Mouse (Mus musculus) heart, embryonic 14.5 days (tissue): ENCODE measurements around the gene Ldlrad3. TPM values are rescaled to one million over a fixed set of nuclear protein-coding genes. Genes with fewer than 3 reads are reported as not detected.

Experiments used
- ATAC-seq: fragments of 200-750 bp; cut with Nextera tagmentation; 2 replicates; pipeline ENCODE4 v1.8.0; 2017; ENCODE audit warnings: low read depth, moderate TSS enrichment; ENCODE audit not compliant: insufficient number of reproducible peaks, insufficient read depth, low FRiP score
- H3K27ac ChIP-seq, 2 experiments: fragments of 200-500 bp in 1 of 2; fragments of 300-500 bp in 1 of 2; sonication (generic) in 1 of 2; replicated peaks in 1 of 2; 2 replicates each; pipeline ENCODE4 v1.5.1; 2012 to 2014; ENCODE audit warnings: low read depth in 2 of 2, low read length in 2 of 2, control low read depth in 1 of 2, mild to moderate bottlenecking in 1 of 2, mixed read lengths in 1 of 2; ENCODE audit not compliant: control insufficient read depth in 1 of 2, insufficient read depth in 1 of 2
- H3K27me3 ChIP-seq: fragments of 300-500 bp; sonication (generic); 2 replicates; pipeline ENCODE4 v1.6.1; 2014; ENCODE audit warnings: mild to moderate bottlenecking, low read length, control low read depth; ENCODE audit not compliant: control insufficient read depth, insufficient read depth
- H3K36me3 ChIP-seq: fragments of 300-500 bp; sonication (generic); 2 replicates; pipeline ENCODE4 v1.6.1; 2014; ENCODE audit warnings: mild to moderate bottlenecking, control low read depth, low read length, mixed read lengths; ENCODE audit not compliant: control insufficient read depth, insufficient read depth
- H3K4me1 ChIP-seq, 2 experiments: fragments of 200-500 bp in 1 of 2; fragments of 300-500 bp in 1 of 2; sonication (generic) in 1 of 2; 2 replicates each; pipeline ENCODE4 v1.6.1; 2012 to 2014; ENCODE audit warnings: low read length in 2 of 2, control low read depth in 1 of 2, mixed read lengths in 1 of 2; ENCODE audit not compliant: control insufficient read depth in 2 of 2, insufficient read depth in 2 of 2
- H3K4me2 ChIP-seq: fragments of 300-500 bp; sonication (generic); 2 replicates; pipeline ENCODE4 v1.6.1; 2014; ENCODE audit warnings: mild to moderate bottlenecking, low read length
- H3K4me3 ChIP-seq, 2 experiments: fragments of 200-500 bp in 1 of 2; fragments of 300-500 bp in 1 of 2; sonication (generic) in 1 of 2; 2 replicates each; pipeline ENCODE4 v1.5.1; 2012 to 2014; ENCODE audit warnings: low read length in 2 of 2, mild to moderate bottlenecking in 2 of 2, control low read depth in 1 of 2, low read depth in 1 of 2, moderate library complexity in 1 of 2; ENCODE audit not compliant: control insufficient read depth in 1 of 2, insufficient read depth in 1 of 2
- H3K9ac ChIP-seq: fragments of 300-500 bp; sonication (generic); 2 replicates; pipeline ENCODE4 v1.6.1; 2014; ENCODE audit warnings: mild to moderate bottlenecking, low read length
- H3K9me3 ChIP-seq: fragments of 300-500 bp; sonication (generic); 2 replicates; pipeline ENCODE4 v1.6.1; 2016; ENCODE audit warnings: low read length, control low read depth; ENCODE audit not compliant: control insufficient read depth
- WGBS: fragments of 180-500 bp; shearing (Covaris S2); extraction: QIAGEN DNeasy Blood & Tissue Kit; methylation state at CpG from one replicate; pipeline ENCODE4 v1.1.7; 2014; 5-methylcytosine and 5-hydroxymethylcytosine counted together
- polyA plus RNA-seq: library from polyadenylated mRNA; unstranded; fragments of >200 nt; fragmentation: Nextera tagmentation; extraction: Ambion mirVana; gene quantifications from 2 replicates; pipeline ENCODE4 v1.2.1, GENCODE M21; 2014

Gene Ldlrad3
- polyA plus RNA-seq, 1 experiment from 2014 or later: 13.7 TPM

DNA sequence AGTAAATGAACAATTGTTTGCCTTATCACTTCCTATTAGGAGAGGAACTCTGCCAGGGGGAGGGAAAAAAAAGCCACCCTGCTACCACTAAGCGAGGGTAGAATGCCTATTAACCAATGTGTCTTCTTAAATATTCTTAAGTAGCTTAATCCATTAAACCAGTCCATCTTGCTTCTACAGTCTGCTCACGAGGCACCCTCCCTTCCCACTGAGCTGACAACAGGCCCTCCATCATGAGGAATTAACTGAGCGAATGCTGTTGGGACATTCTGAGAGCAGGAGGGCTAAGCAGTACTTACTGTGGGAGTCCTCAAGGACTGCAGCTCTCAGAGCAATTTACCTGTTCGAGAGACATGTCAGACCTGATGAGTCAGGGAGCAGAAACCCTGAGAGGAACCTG is 61.1 kb downstream of the Ldlrad3 start:
- Histone ChIP-seq H3K4me2 (no peak overlapping the region), H3K27ac (no peak overlapping the region), H3K9ac (no peak overlapping the region), H3K4me3 (no peak overlapping the region), H3K4me1 (peaks cover 16 to 21% of the 10 kb centered on the region in 2 experiments), H3K36me3 (no peaks in the 10 kb centered on the region), H3K27me3 (no peaks in the 10 kb centered on the region), H3K9me3 (no peaks in the 10 kb centered on the region)
- WGBS: 61% methylated on average over 4 of the region's 4 CpGs
- no peak for ATAC-seq

DNA sequence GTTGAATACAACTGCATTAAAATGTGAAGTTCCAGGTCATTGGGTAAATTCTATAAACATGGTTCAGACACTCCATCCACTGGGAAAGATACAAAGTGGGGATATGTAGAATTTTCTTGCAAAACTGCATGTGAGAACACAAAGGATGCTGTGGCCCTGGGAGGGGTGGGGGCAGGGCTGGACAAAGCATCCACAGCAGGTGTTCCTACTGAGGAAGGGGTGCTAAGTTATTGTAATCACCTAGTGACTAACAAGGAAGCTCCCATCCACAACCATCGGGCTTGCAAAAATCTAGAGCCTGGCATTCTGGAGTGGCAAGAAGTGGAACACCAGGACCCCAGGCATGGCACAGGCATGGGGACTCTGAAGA is 64.1 kb downstream of the Ldlrad3 start:
- H3K9me3 ChIP-seq: no peaks in the 10 kb centered on the region
- no peak overlapping the region for H3K27ac ChIP-seq
- no peaks in the 10 kb centered on the region for H3K36me3 ChIP-seq
- H3K4me1 ChIP-seq: peaks cover 17 to 19% of the 10 kb centered on the region in 2 experiments
- no peak overlapping the region for H3K9ac ChIP-seq
- WGBS: 56% methylated on average over 1 of the region's 1 CpGs
- no peak overlapping the region for H3K4me3 ChIP-seq
- no peak overlapping the region for H3K4me2 ChIP-seq
- no peak for ATAC-seq
- no peaks in the 10 kb centered on the region for H3K27me3 ChIP-seq

DNA sequence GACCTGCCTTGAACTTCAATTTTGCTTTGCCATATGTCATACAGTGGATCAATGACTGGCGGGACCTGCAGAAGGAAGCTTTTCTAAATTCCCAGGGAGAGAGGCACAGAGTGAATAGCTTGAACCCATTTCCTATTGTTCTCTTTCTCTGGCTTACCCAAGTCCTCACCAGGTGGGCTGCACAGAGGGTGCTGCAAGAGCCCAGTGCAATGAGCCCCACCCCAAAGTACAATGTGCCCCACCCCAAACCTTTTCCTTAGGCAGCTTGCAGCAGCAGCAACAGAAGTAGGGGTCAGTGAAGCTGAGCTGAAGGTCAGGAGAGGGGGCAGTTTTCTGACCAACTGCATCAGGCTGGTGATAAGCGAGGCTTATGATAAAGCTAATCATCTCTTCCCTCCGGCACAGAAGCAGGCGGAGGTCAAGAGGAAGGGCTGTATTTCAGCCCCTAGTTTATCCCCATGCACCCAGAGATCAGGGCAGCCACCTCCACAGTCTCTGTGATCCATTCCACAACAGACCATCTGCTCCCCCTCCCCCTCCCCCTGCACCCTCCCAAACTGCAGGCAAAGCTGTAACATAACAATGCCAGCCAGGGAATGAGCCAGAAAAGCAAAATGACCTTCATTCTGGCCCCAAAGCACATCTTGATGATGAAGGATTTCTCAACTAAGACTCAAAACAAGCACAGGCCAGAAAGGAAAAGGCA is 64.6 kb downstream of the Ldlrad3 start:
- H3K4me3 ChIP-seq: no peak overlapping the region
- H3K9ac ChIP-seq: no peak overlapping the region
- H3K36me3 ChIP-seq: no peaks in the 10 kb centered on the region
- ATAC-seq: no peak
- H3K9me3 ChIP-seq: no peaks in the 10 kb centered on the region
- H3K4me2 ChIP-seq: no peak overlapping the region
- 45% methylated on average over 4 of the region's 4 CpGs for WGBS
- no peak overlapping the region for H3K27ac ChIP-seq
- H3K4me1 ChIP-seq: peaks cover 16 to 24% of the 10 kb centered on the region in 2 experiments; a peak in 3 of 4 replicates
- no peaks in the 10 kb centered on the region for H3K27me3 ChIP-seq

DNA sequence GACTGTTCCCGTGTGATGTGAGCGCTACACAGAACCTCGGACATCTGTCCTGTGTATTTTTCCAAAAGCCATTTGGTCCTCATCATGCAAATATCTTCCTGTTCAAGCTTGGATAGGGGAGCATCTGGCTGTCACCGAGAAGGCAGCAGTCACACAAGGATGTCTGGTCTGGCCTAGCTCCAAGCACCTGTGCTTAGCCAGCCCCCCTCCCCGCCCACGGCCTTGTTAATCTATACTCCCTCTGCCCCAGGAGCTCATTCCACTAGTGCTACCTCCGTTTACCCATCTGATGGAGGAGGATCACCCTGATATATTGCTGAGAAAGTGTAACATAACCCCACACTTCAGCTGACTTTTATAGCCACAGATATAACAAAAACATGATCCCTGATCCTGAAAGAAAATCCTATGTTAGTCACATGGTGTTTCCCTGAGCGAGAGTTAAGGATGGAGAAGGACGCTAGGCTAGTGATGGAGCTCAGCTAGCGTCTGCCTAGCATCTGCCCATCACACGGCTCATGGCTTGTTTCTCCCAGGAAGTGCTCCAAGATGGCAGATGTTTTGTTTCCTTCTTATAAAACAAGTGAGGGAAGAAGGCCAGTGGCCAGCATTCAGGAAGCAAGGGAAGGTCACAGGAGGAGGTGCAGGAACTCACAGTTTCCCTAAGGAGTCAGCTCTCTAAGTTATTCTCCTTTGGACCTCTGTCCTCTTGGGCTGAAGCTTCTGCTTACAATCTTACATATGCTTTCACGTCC is 66.3 kb downstream of the Ldlrad3 start:
- 69% methylated on average over 12 of the region's 12 CpGs for WGBS
- Histone ChIP-seq H3K4me1 (peaks cover 18 to 25% of the 10 kb centered on the region in 2 experiments), H3K27ac (no peak overlapping the region), H3K9me3 (no peaks in the 10 kb centered on the region), H3K27me3 (no peaks in the 10 kb centered on the region), H3K4me2 (no peak overlapping the region), H3K4me3 (no peak overlapping the region), H3K9ac (no peak overlapping the region), H3K36me3 (no peaks in the 10 kb centered on the region)
- no peak for ATAC-seq

DNA sequence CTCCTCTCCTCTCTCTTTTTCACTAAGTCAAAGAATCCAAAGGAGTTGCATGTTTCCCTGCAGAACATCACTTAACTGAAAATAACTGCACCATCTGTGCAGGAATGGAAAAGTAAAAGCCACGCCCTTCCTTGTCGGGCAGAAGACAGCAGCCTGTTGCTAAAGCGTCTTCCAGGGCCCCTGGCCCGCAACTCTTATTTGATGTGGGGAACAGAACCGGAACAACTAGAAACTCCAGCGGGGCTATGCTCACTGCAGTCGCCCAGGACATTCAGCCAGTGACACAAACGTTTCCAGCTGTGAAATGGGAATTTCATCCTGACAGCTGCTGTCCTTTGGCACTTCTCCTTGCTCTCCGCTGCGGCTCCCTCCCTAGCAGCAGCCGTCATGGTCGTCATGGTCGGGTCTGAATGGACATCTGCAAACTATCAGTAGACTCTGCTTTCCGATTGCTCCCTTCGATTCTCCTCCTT is 67.2 kb downstream of the Ldlrad3 start:
- no peak for ATAC-seq
- peaks cover 21 to 25% of the 10 kb centered on the region in 2 experiments for H3K4me1 ChIP-seq
- WGBS: 44% methylated on average over 15 of the region's 15 CpGs

DNA sequence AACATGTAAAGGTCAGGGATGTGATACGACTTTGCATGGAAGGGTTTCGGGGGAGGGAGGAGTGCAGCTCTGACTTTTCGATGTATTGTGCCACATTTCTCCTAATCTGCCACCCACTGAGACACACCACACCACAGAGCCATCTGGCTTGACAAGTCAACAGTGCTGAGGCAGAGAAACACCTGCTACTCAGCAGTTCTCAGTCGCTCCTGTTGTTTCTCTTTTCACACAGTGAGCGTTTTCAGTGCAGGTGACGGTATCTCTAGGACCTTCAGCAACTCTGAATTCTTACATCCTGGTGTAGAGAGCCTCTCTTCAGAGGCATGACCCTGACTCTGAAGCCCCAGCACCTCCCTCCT is 68.8 kb downstream of the Ldlrad3 start:
- no peaks in the 10 kb centered on the region for H3K9me3 ChIP-seq
- peaks cover 31 to 39% of the 10 kb centered on the region in 2 experiments for H3K4me1 ChIP-seq
- no peak overlapping the region for H3K27ac ChIP-seq
- H3K4me2 ChIP-seq: no peak overlapping the region
- 33% methylated on average over 6 of the region's 6 CpGs for WGBS
- no peaks in the 10 kb centered on the region for H3K27me3 ChIP-seq
- H3K4me3 ChIP-seq: no peak overlapping the region
- no peak overlapping the region for H3K9ac ChIP-seq
- H3K36me3 ChIP-seq: no peaks in the 10 kb centered on the region
- no peak for ATAC-seq

More for the DNA sequence above, 67.2 kb downstream of the Ldlrad3 start:
- Histone ChIP-seq H3K9ac (no peak overlapping the region), H3K4me2 (no peak overlapping the region), H3K9me3 (no peaks in the 10 kb centered on the region), H3K27ac (no peak overlapping the region), H3K4me3 (no peak overlapping the region), H3K36me3 (no peaks in the 10 kb centered on the region), H3K27me3 (no peaks in the 10 kb centered on the region)

DNA sequence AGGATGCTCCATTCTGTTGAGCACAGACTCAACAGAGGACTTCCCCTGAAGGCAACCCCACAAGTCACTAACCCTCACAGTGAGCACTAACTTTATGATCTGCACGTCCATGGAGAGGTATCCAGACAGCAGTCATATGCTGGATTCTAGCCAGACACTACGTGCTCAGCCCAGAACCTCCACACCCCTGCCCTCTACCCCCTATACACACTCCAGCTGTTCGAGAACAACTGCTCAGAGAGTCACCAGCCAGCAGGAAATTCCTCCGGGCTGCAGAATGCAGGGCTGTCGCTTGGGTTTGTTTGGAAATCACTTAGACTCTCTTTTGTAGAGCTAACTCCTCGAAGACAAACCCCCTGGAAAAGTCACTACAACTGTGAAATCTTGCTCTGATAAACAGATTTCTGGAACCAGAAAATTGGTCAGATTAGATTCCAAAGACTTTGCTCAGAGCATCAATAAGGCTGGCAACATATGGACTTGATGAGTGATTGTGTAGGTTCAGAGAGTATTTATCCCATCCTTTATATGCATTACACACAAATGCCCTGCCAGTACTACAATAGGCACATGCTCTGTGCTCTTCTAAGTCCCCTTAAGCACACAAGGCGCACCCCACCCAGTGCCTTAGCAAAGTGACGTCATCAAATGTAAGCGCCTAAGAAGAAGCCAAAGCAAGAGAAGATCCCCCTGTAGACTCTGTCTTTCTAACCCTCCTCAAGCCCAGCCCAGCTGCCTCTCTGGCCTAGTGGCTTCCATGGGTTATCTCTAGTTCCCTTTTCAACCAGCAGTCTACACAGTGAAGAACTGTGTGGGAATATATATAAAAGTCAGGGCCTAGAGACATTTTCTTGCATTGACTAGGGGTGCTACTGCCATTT is 69.4 kb downstream of the Ldlrad3 start:
- no peak for ATAC-seq
- H3K9me3 ChIP-seq: no peaks in the 10 kb centered on the region
- H3K4me1 ChIP-seq: peaks cover 31 to 43% of the 10 kb centered on the region in 2 experiments
- H3K4me2 ChIP-seq: no peak overlapping the region
- H3K9ac ChIP-seq: no peak overlapping the region
- H3K36me3 ChIP-seq: no peaks in the 10 kb centered on the region
- H3K27ac ChIP-seq: no peak overlapping the region
- H3K27me3 ChIP-seq: no peaks in the 10 kb centered on the region
- H3K4me3 ChIP-seq: no peak overlapping the region
- 45% methylated on average over 9 of the region's 9 CpGs for WGBS
